Mouse (Mus musculus) lung, adult 2 months (tissue): ENCODE measurements at regions not wholly inside any gene's neighbourhood (a gene's known extent, or its start where the extent isn't known, plus 50 kb on each side); places are given as distances from the start of the nearest gene placed in this dataset.

Experiments
- DNase-seq: peaks from one replicate; pipeline ENCODE4 v3.0.0; 2022
- H3K4me1 ChIP-seq: fragments of 200-500 bp; 2 replicates; pipeline ENCODE4 v1.6.1; 2011; ENCODE audit warnings: low read length; ENCODE audit not compliant: control insufficient read depth, insufficient read depth
- H3K4me3 ChIP-seq: fragments of 200-500 bp; replicated peaks from 2 replicates; pipeline ENCODE3; 2011; ENCODE audit warnings: low read depth, mild to moderate bottlenecking, control low read depth, low read length; ENCODE audit errors: extremely low read depth
- CTCF ChIP-seq: fragments of 200-500 bp; IDR thresholded peaks from 2 replicates; pipeline ENCODE4 v1.5.1; 2011; ENCODE audit warnings: mild to moderate bottlenecking, low read length, control low read depth; ENCODE audit not compliant: insufficient read depth
- POLR2A ChIP-seq: fragments of 200-500 bp; IDR thresholded peaks from 2 replicates; pipeline ENCODE4 v1.6.1; 2011; ENCODE audit warnings: low read depth, mild to moderate bottlenecking, control low read depth, low read length, borderline replicate concordance; ENCODE audit errors: extremely low read depth
- WGBS: fragments of 180-500 bp; shearing (Covaris S2); methylation state at CpG from one replicate; pipeline ENCODE4 v1.1.7; 2018; 5-methylcytosine and 5-hydroxymethylcytosine counted together

- Histone ChIP-seq H3K4me1 (peaks cover 5% of the 10 kb centered on the region), H3K4me3 (no peak overlapping the region)
- TF ChIP-seq CTCF, result no peak
- WGBS, result 98% methylated on average over 2 of the region's 2 CpGs
- no peak for DNase-seq
Measured at GRCm38 (mm10) chr13:52049249-52049648, 202.8 kb downstream of the Gadd45g start.

- no peak overlapping the region for H3K4me3 ChIP-seq
- no peak for TF ChIP-seq POLR2A
- no peak for TF ChIP-seq CTCF
- WGBS, result 85% methylated on average over 8 of the region's 8 CpGs
- no peak for DNase-seq
- H3K4me1 ChIP-seq, result peaks cover 3% of the 10 kb centered on the region; the same call in 1 of the 2 replicates
Measured at GRCm38 (mm10) chr13:52055741-52056140, 209.3 kb downstream of the Gadd45g start.

GRCm38 (mm10) chr13:52057456-52057855 lies 211.0 kb downstream of the Gadd45g start:
- DNase-seq, result no peak
- TF ChIP-seq POLR2A (no peak), CTCF (no peak)
- Histone ChIP-seq H3K4me3 (no peak overlapping the region), H3K4me1 (peaks cover 3% of the 10 kb centered on the region; the same call in 1 of the 2 replicates)
- 85% methylated on average over 10 of the region's 10 CpGs for WGBS

- WGBS, result 72% methylated on average over 22 of the region's 22 CpGs
- DNase-seq, result no peak
- TF ChIP-seq CTCF, result no peak
- no peak for TF ChIP-seq POLR2A
- Histone ChIP-seq H3K4me1 (peaks cover 3% of the 10 kb centered on the region; the same call in 1 of the 2 replicates), H3K4me3 (no peak overlapping the region)
Measured at GRCm38 (mm10) chr13:52059756-52060417, 213.4 kb downstream of the Gadd45g start.

- 36% methylated on average over 10 of the region's 10 CpGs for WGBS
- H3K4me3 ChIP-seq, result no peak overlapping the region
- peaks cover 3% of the 10 kb centered on the region; the same call in 1 of the 2 replicates for H3K4me1 ChIP-seq
- TF ChIP-seq CTCF (no peak), POLR2A (no peak)
- no peak for DNase-seq
Measured at GRCm38 (mm10) chr13:52060418-52060870, 214.0 kb downstream of the Gadd45g start.

GRCm38 (mm10) chr13:52061454-52061853 lies 215.0 kb downstream of the Gadd45g start:
- Histone ChIP-seq H3K4me1 (peaks cover 3% of the 10 kb centered on the region; the same call in 1 of the 2 replicates), H3K4me3 (no peak overlapping the region)
- no peak for DNase-seq
- TF ChIP-seq CTCF (no peak), POLR2A (no peak)

GRCm38 (mm10) chr13:52061881-52062280 lies 215.4 kb downstream of the Gadd45g start:
- TF ChIP-seq CTCF (no peak), POLR2A (no peak)

GRCm38 (mm10) chr13:52062576-52062975 lies 216.1 kb downstream of the Gadd45g start:
- no peak for TF ChIP-seq POLR2A
- no peak for TF ChIP-seq CTCF
- no peak for DNase-seq
- WGBS, result 97% methylated on average over 1 of the region's 1 CpGs
- Histone ChIP-seq H3K4me1 (peaks cover 10% of the 10 kb centered on the region), H3K4me3 (no peak overlapping the region)

More at GRCm38 (mm10) chr13:52061881-52062280, 215.4 kb downstream of the Gadd45g start:
- H3K4me3 ChIP-seq, result no peak overlapping the region
- 73% methylated on average over 4 of the region's 4 CpGs for WGBS
- no peak for DNase-seq
- H3K4me1 ChIP-seq, result peaks cover 3% of the 10 kb centered on the region; the same call in 1 of the 2 replicates

GRCm38 (mm10) chr13:52065274-52065673 lies 218.8 kb downstream of the Gadd45g start:
- 85% methylated on average over 5 of the region's 5 CpGs for WGBS
- no peak for TF ChIP-seq POLR2A
- Histone ChIP-seq H3K4me1 (peaks cover 17% of the 10 kb centered on the region), H3K4me3 (no peak overlapping the region)
- no peak for DNase-seq

GRCm38 (mm10) chr13:52065720-52066119 lies 219.2 kb downstream of the Gadd45g start:
- DNase-seq, result no peak
- TF ChIP-seq POLR2A, result no peak
- TF ChIP-seq CTCF, result no peak
- no peak overlapping the region for H3K4me3 ChIP-seq
- H3K4me1 ChIP-seq, result peaks cover 16% of the 10 kb centered on the region
- 79% methylated on average over 6 of the region's 6 CpGs for WGBS

GRCm38 (mm10) chr13:52067048-52067447 lies 220.6 kb downstream of the Gadd45g start:
- WGBS, result 27% methylated on average over 4 of the region's 4 CpGs
- no peak for DNase-seq
- Histone ChIP-seq H3K4me1 (peaks cover 16% of the 10 kb centered on the region), H3K4me3 (no peak overlapping the region)
- TF ChIP-seq POLR2A, result no peak
- TF ChIP-seq CTCF, result no peak
